12 mouse cellular contexts compared by ENCODE assay signal in genomic region chr1:132311174-132311859, GRCm38 (mm10). TPM values are rescaled to one million over a fixed set of nuclear protein-coding genes. Genes with fewer than 3 reads are reported as not detected.
DNase-seq lines count a peak whose midpoint lies in the region; ATAC-seq and TF ChIP-seq lines count a peak whose summit lies in the region.
"Had no signal": no experiment of that assay in that cellular context is flagged by ENCODE, and none has a peak within 500 bp of the region (broad histone marks: within the 10 kb centered on the region; RNA-seq: fewer than 3 reads in every experiment).

No protein-coding gene starts in this region.

- no peak for TF ChIP-seq POLR2A in lung, adult 2 months (IDR thresholded peaks at IDR 0.05; ENCODE audit: borderline replicate concordance, extremely low read depth, low read depth, low read length)

- no peaks in the 10 kb centered on the region for H3K36me3 ChIP-seq in heart, embryonic 10.5 days
- H3K36me3 ChIP-seq in lung, embryonic 14.5 days (ENCODE audit: insufficient read depth) = no peaks in the 10 kb centered on the region

- 31% methylated on average over 10 of the region's 10 CpGs for WGBS in heart, embryonic 10.5 days
- 30% methylated on average over 10 of the region's 10 CpGs for WGBS in lung, embryonic 14.5 days
- WGBS in lung, adult 2 months = 59% methylated on average over 10 of the region's 10 CpGs

- no peak for ATAC-seq in lung, embryonic 14.5 days (ENCODE audit: insufficient read depth)
- ATAC-seq in neutrophil, adult 5-6 weeks (ENCODE audit: extremely low read depth, insufficient number of reproducible peaks, low FRiP score, poor library complexity, severe bottlenecking) = peak; percentile 67

- intact Hi-C loops in left cerebral cortex, postnatal 25 days (cut with DNase I) = no loop called here

- H3K9me3 ChIP-seq in heart, embryonic 10.5 days = no peaks in the 10 kb centered on the region
- H3K9me3 ChIP-seq in lung, embryonic 14.5 days (ENCODE audit: low read depth, low read length) = no peaks in the 10 kb centered on the region
- H3K9me3 ChIP-seq: megakaryocyte, embryonic 14.5 days had no signal

- H3K4me2 ChIP-seq in lung, embryonic 14.5 days = no peak overlapping the region
- H3K4me2 ChIP-seq: hindbrain, embryonic 14.5 days; liver, embryonic 11.5 days had no signal

- DNase-seq in heart, embryonic 10.5 days (ENCODE audit: low spot score) = peak; percentile 89
- DNase-seq in heart, adult 9 months (ENCODE audit: low spot score in 2 of 2) = no peak
- DNase-seq in lung, embryonic 14.5 days = no peak
- DNase-seq in lung, adult 2 months = no peak
- DNase-seq in T-cell, adult 2 months (ENCODE audit: low spot score) = peak; percentile 31
- no peak for DNase-seq in left cerebral cortex, postnatal 25 days (ENCODE audit: low spot score in 2 of 2)
- no peak for DNase-seq in adipocyte (ENCODE audit: low spot score)
- DNase-seq: cerebellum, adult 18-20 months had no signal

- H3K4me3 ChIP-seq in heart, embryonic 10.5 days = no peak overlapping the region
- H3K4me3 ChIP-seq in lung, embryonic 14.5 days (ENCODE audit: low read depth, low read length) = no peak overlapping the region
- no peak overlapping the region for H3K4me3 ChIP-seq in lung, adult 2 months (replicated peaks; ENCODE audit: extremely low read depth, low read depth, low read length)
- H3K4me3 ChIP-seq: megakaryocyte, embryonic 14.5 days had no signal

- peaks cover 42% of the 10 kb centered on the region for H3K4me1 ChIP-seq in heart, embryonic 10.5 days
- peaks cover 7% of the 10 kb centered on the region; the same call in 1 of the 2 replicates for H3K4me1 ChIP-seq in lung, embryonic 14.5 days (ENCODE audit: insufficient read depth)
- peaks cover 5% of the 10 kb centered on the region for H3K4me1 ChIP-seq in lung, adult 2 months (ENCODE audit: control insufficient read depth, insufficient read depth, low read length)

- TF ChIP-seq CTCF in lung, embryonic 14.5 days (IDR thresholded peaks at IDR 0.05; ENCODE audit: low read depth) = 0 out of 2 replicates have a peak, but pooled peaks have one; percentile 9
- no peak for TF ChIP-seq CTCF in lung, adult 2 months (IDR thresholded peaks at IDR 0.05; ENCODE audit: insufficient read depth, low read length)

- peaks cover 47% of the 10 kb centered on the region for H3K27me3 ChIP-seq in heart, embryonic 10.5 days (ENCODE audit: insufficient read depth, poor library complexity, severe bottlenecking)
- H3K27me3 ChIP-seq in lung, embryonic 14.5 days (ENCODE audit: insufficient read depth, low read length) = no peaks in the 10 kb centered on the region; the same call in 1 of the 2 replicates

- H3K9ac ChIP-seq in lung, embryonic 14.5 days = no peak overlapping the region
- H3K9ac ChIP-seq: hindbrain, embryonic 14.5 days had no signal

- H3K27ac ChIP-seq in heart, embryonic 10.5 days = peak overlapping the region; percentile 72
- no peak overlapping the region for H3K27ac ChIP-seq in lung, embryonic 14.5 days (ENCODE audit: low read depth)
- H3K27ac ChIP-seq: hindbrain, embryonic 14.5 days had no signal

RNA-seq across cellular contexts. Expression of gene Nuak2, which starts 4.6 kb away (rescaled TPM):
- 3.0 and 3.4 TPM in 2 replicates for polyA plus RNA-seq in heart, embryonic 10.5 days (2016; fragmentation: Nextera tagmentation; extraction: Ambion mirVana)
- 13.5 and 15.4 TPM in 2 replicates for polyA plus RNA-seq in lung, embryonic 14.5 days (2014; fragmentation: Nextera tagmentation; extraction: Ambion mirVana)
- polyA plus RNA-seq in lung, adult 2 months (2012; rRNA removed) = 9.6 and 10.4 TPM in 2 replicates
- 55.9 and 67.2 TPM in 2 replicates for total RNA-seq in neutrophil, adult 5-6 weeks (2017)
- under 1 TPM; 0.94 to 0.96 TPM for total RNA-seq in left cerebral cortex, postnatal 25 days (2021)

RNA-seq across cellular contexts. Expression of gene Klhdc8a, which starts 12.9 kb away (rescaled TPM):
- 0.26 and 0.60 TPM in 2 replicates for polyA plus RNA-seq in heart, embryonic 10.5 days (2016; fragmentation: Nextera tagmentation; extraction: Ambion mirVana)
- 0.46 and 0.54 TPM in 2 replicates for polyA plus RNA-seq in lung, embryonic 14.5 days (2014; fragmentation: Nextera tagmentation; extraction: Ambion mirVana)
- polyA plus RNA-seq in lung, adult 2 months (2012; rRNA removed) = 3.2 and 4.6 TPM in 2 replicates
- not detected in 2 replicates for total RNA-seq in neutrophil, adult 5-6 weeks (2017)
- total RNA-seq in left cerebral cortex, postnatal 25 days (2021) = 10 to 100 TPM; 11.3 to 14.1 TPM

Comparison
In these comparisons a context has a peak if more than half of its experiments do, and no peak if none do; other contexts are left out.
1. DNase-seq: peak in heart, embryonic 10.5 days (single experiment) and T-cell, adult 2 months (single experiment); none in heart, adult 9 months (0 of 2), lung, embryonic 14.5 days (single experiment), lung, adult 2 months (single experiment), left cerebral cortex, postnatal 25 days (0 of 2) and adipocyte (single experiment).